Mouse (Mus musculus) kidney, adult 11 months (tissue): ENCODE results near the gene Nt5c2.
"Not testable (repeated sequence)": the region's sequence is repeated elsewhere in the genome, so short reads cannot be mapped to it uniquely, and the experiment has no call there.

ENCODE experiments used
- DNase-seq: peaks from one replicate; pipeline ENCODE4 v3.0.0; 2022

Nt5c2 gene

DNA sequence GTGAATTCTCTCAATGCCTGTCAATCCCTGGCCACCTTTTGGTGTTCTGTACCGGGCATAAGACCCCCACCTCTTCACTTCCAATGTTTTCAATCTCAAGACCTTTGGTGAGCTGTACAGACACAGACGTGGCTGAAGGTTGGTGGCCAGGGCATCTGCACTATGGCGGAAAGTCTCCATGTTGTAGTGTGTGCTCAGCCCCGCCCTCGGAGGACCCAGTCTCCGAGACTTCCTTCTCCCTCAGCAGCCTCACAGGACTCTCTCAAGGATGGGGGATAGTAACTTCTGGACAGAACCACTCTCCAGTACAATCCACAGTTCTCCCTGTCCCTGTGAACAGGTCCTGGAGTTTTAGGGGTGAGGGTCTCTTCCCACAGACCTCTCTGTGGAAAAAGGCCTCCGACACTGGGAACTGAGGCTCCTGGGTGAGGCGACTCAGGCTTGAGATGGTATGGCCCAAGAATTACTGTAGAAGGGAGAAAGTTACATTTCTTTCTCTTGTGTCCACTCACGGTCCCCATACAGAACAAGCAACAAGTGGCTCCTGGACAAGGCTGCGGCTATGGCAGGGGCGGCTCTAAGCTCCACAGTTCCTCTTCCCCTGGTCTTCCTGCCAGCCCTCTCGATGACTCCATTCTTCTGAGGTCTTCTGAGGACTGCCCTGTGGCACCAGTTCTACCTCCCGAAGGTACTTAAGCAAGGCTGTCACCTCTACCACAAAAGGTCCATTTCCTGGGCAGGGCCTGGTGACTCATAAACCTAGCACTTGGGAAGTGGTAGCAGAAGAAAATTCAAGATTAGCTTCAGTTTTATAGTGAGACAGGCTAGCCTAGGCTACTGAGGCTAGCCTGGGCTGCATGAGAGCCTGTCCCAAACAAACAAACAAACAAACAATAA lies 30.0 kb downstream of the Nt5c2 start:
- no peak for DNase-seq

DNA sequence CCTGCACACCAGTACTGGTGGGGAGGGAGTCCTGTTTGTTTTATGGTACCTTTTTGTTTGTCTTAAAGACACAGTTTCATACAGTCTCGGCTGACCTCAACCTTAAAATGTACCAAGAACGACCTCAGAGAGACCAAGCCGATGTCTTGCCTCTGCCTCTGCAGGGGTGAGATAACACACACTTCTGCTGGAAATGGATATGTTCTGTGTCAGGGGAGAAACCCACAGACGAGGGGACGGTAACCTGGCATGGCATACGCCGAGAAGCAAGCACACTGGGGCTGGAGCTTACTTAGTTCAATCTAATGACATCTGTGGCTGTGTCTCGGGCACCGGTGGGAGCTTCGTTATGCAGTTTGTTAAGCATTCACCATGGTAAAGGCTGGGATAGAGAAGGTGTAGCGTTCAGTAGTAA lies 31.0 kb downstream of the Nt5c2 start:
- DNase-seq, result no peak

DNA sequence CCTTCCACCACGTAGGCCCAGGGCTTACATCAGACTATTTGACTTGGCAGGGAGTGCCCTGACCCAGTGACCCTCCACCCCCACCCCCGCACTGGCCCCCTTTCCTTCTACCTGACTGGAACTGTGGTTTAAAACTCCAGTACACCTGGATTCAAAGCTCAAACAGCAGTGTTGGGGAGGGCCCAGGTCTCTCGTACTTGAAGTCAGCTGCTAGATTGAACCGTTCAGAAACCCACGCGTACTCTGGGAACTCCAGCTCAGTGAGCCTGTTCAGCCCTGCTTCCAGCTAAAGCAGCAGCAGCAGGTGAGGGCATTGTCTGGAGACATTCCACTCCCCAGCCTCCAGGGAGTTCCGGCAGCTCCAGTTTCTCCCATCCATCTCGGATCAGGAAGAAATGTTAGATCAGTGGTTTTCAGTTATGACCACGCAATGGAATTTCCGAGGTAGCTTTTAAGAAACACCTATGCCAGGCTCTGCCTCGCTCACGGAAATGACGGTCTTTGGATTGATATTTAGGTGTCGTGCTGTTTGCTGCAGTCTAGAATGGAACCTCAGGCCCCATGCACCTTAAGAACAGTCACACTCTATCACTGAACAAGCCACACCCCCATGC lies 31.5 kb downstream of the Nt5c2 start:
- DNase-seq, result no peak

DNA sequence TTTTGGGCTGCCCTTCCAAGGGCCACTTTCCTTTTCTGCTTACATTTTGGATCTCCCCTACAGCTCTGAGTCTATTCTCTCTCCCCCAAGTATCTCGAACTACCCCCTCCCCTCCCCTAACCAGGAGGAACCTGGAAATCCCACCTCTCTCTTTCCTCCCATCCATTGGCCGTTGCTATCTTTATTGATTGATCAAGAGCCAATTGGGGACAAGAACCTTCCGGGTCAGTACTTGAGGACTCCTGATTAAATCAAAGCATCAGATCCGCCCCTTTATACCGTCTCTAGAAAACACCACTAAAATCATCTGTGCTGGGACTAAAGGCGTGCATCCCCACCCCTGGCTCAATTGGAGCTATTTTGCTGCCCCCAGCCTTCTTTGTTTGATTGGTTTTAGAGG lies 33.5 kb downstream of the Nt5c2 start:
- no peak for DNase-seq

DNA sequence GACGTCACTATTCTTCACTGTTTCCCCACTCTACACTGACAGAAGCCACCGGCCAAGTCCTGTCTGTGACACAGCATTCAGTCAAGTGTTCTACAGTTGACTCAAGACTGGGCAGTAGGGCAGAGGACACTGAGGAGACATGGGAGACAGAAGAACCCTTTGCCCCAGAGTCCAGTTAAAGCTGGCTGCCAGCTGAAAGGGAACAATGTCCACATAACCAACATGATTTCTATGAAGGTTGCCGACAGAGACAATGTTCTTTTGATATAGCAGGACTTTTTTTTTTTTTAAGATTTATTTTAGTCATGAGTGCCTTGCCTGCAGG lies 35.2 kb downstream of the Nt5c2 start:
- peak; percentile 69 for DNase-seq

DNA sequence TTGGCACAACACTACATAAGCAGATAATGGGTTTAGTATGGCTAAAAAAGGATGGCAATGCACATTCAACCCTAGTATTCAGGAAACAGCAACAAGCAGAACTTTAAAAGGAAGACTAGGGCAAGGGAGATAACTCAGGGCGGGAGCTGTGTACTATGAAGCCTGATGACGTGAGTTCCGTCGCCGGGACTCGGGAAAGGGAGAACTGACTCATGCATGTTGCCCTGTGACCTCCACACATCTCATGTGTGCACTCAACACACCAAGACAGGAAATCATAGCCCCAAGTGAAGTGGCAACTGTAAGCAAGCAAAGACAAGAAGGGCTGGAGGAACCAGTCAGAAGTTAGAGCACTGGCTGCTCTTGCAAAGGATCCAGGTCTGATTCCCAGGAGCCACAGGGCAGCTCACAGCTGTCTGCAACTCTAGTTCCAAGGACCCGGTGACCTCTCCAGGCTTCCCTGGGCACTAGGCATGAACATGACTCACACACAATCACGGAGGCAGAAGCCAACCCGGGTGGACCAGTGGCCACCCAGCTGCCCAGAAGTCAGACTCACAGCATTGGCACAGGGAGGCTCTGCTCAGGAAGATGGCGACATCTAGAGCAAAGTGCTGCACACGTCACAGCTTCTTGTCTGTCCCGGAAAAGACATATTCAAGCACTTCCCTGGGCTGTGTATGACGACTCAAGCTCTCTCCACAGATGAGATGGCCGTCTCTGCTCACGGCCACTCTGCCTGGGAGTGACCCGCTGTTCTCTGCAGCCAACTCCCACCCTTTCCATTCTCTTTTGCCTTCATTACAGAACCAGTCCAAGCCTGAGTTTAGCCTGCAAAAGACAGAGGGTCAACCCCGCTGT lies 35.8 kb downstream of the Nt5c2 start:
- DNase-seq, result peak; percentile 55

DNA sequence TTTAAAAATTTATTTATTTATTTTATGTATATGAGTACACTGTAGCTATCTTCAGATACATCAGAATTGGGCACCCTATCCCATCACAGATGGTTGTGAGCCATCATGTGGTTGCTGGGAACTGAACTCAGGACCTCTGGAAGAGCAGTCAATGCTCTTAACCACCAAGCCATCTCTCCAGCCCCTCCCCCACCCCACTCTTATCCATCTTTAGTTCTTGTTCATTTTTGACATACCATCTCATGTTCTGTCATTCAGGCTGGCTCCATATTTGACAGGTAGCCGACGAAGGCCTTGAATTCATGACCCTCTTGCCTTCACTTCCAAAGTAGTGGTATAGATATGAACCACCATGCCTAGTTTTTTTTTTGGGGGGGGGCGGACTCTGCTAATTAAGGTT lies 36.9 kb downstream of the Nt5c2 start:
- DNase-seq, result not testable (repeated sequence)

DNA sequence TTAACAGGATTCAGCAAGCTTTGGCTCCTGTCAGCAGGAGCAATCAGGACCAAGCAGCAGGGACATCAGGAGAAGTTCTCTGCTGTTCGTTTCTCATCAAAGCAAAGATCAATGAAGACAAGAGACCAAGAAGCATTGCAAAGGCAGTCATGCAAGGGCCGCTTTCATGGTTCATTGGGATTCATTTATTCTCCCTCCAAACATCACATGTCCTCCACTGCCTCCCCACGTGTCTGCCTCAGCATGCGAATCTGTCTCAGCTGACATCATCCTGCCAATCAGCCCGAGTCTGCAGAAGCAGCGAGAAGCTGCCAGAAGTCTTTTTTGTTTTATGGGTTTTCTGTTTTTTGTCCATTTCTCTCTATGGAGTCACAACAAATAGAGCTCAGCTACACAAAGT lies 37.5 kb downstream of the Nt5c2 start:
- DNase-seq, result peak; percentile 89

DNA sequence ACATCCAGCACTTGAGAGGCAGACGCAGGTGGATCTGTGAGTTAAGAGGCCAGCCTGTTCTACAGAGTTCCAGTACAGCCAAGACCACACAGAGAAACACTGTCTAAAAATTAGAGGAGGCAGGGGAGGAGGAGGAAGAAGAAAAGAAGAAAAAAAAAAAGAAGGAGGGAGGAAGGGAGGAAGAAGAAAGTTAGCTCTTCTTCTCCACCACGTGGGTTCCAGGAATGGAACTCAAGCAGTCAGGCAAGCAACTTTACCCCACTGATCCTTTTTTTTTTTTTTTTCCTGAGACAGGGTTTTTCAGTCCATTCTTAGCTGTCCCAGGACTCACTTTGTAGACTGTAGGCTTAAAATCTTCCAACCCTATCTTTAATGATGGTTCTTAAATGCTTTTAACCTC lies 38.2 kb downstream of the Nt5c2 start:
- no peak for DNase-seq

DNA sequence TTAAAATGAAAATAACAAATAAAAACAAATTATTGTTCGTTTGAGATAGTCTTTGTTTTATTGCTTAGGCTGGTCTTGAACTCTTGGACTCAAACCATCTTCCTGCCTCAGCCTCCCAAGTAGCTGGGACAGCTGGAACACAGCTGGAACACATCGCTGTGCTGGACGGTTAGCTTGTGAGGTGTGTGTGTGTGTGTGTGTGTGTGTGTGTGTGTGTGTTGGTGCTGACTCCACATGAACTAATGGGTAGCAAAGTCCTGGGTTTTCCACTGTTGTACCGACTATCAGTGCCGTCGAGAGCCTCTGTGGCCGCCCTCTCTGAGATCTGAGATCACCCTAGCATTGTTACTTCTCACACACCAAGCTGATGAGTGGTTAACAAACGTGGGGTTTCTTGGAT lies 39.0 kb downstream of the Nt5c2 start:
- no peak for DNase-seq

DNA sequence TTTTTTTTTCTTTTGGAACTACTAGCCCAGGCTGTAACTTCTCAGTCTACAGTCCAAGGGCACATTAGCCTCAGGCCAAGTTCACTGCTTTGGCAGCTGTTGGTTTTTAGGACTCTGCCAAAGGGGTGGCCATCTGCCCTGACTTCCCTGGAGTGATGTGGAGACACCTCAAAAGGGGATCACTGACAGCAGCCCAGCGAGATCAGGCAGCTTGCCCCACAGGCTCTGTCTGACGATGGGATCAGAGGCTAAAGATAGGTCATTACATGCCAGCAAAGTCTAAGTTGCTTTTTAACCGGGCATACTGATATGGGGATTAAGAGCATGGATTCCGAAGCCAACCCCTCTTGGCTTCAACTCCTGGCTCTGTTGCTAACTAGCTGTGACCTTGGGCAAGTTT lies 39.4 kb downstream of the Nt5c2 start:
- DNase-seq, result peak; percentile 74

DNA sequence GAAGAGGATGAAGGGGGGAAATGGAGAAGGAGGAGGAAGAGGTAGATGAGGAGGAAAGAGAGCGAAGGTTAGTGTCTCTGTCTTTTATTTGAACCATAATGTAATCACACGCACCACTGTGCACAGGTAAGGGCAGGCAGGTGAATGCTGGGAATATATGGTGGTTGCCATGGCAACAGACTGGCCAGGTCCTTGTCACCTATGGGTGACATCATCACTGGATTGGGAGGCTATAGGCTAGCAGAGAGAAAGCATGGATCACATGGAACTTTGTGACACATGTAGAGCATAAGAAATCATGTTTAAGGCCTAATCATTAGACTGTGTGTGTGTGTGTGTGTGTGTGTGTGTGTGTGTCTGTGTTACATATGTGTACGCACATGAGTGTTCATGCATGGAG lies 42.8 kb downstream of the Nt5c2 start:
- DNase-seq, result no peak

DNA sequence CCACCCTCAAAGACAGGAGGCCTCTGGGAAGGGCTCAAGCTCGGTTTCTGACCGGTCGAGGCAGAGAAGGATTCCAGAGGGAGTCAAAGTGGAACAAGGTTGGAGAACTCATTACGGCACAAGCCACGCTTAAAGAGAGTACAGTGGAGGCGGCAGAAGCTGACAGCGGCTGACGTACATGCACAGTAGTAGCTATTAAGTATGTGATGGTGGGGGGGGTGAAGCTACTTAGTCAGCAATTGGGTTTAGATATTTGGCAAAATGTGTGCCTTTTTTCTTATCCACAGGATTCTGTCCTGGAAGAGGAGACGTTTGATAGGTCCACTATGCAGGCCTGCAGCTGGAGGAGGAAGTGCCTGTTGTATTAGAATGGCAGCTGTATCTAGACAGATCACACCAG lies 43.2 kb downstream of the Nt5c2 start:
- no peak for DNase-seq

DNA sequence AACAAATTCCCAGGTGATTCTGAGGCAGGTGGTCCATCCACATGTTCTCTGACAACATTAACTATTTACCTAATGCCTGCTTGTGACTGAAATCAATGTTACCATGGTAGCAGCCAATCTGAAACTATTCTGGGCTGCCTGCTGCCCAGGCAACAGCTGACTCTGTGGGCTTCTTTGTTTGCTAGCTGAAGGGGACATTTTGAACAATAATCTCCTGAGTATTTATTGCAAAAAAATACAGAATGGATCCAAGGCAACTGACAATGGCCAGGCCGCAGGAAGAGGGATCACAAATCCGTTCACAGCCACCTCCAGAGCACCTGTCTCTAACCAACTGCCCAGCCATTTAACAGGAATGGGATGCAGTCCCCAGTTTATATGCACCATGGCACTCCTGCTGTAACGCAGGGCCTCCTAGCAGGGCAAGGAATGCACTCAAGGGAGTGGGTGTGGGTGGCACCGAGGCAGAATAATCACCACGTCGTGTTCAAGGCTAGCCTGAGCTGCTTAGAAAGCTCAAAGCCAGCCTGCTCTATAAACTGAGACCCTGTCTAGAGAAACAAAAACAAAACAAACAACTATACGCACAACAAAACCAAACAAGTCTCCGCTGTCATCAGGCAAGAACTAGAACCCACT lies 43.8 kb downstream of the Nt5c2 start:
- DNase-seq, result no peak

DNA sequence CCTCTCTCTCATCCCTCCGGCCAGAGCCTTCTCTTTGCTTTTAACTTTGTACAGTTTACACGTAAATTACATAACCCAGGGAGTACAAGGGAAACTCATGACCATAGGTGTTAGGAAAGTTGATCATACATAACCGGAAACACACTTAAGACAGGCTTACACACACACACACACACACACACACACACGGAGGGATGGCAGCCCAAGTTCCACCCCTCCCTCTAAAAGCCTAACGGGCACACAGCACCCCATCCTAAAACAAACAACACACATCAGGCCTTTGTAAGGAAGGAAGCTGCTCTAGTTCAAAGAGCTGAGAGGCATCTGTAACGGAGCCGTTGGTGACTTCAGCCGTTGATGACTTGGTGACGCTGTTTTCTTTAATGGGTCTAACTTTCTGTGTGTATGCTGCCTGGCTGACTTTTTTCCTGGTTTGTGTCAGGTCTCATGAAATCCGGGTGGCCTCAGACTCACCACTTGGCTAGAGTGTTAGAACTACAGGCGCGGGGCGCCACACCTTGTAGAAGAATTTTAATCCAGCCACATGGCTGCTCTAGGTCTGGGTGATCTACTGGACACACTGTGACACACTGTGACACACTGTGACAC lies 44.7 kb downstream of the Nt5c2 start:
- no peak for DNase-seq

DNA sequence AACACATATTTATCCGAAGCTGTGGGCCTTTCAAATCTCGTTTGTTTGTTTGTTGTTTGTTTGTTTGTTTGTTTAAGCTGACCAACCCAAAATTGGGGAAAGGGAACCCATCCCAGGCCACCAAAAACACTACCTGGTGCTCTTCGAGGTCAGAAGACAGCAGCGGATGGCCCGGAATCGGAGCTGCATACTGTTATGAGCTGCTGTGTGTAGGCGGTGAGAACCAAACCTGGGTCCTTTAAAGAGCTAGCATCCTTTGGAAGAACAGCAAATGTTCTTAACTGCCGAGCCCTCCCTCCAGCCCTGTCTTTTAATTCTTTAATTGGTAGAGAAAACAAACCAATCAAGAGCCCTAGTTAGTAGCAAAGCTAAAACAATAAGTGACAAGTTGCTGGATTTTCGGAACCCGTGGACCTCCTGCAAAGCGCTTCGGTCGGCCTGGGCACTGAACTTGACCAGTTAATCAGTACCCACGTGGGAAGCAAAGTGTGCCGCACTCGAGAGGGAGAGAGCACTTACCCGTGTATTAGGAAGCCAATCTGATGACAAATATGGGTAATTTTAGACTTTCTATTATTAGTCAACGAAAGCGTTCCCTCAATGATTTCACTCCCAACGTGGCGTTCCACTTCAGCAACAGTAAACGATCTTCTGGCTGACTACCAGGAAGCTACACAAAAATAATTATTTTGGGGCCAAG lies 45.5 kb downstream of the Nt5c2 start:
- peak; percentile 88 for DNase-seq

DNA sequence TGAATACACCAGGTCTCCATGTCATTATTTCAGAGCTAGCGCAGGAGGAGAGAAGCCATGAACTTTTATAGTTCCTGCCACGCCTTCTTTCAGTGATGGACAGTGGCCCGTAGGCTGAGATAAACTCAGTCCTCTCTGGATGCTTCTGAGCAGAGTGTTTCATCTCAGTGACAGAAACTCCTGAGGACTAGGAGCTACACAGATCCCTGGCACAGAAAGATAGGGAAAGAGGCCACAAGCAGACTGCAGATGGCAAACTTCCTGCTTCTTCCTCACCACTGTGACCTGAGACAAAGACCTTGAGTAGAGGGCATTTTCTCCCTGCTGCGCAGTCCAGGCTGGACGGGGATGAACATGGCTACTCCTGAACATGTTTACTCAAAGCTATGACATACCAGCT lies 46.1 kb downstream of the Nt5c2 start:
- no peak for DNase-seq

DNA sequence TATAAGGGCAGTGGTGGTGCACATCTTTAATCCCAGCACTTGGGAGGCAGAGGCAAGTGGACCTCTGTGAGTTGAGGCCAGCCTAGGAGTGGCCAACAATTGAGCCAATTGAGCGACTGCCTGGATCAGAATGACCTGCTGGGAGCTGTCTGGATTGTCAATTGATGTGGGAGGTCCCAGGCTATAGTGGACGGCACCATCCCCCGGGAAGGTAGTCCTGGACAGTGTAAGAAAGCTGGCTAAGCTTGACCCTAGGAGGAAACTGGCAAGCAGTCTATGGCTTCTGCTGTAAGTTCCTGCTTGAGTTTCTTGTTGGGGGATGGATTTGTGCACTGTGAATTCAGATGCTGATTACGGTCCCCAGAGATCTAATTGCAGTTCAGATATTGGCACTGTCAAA lies 47.1 kb downstream of the Nt5c2 start:
- DNase-seq, result no peak

DNA sequence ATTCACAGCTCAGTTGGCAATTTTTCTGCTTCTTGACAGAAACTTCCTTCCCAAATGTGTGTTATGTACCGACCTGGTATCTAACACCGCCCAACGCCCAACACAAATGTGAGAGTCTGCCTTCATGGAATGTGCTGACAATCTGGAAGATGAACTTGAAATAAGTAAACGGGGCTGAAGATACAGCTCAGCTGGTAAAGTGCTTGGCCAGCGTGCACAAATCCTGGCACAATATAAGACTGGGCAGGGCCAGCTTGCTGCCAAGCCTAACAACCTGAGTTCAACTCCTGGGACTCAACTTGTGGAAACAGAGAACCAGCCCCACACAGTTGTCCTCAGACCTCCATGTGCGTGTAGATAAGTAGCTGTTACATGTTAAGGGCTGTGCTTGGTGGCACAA lies 48.6 kb downstream of the Nt5c2 start:
- DNase-seq, result peak; percentile 57

DNA sequence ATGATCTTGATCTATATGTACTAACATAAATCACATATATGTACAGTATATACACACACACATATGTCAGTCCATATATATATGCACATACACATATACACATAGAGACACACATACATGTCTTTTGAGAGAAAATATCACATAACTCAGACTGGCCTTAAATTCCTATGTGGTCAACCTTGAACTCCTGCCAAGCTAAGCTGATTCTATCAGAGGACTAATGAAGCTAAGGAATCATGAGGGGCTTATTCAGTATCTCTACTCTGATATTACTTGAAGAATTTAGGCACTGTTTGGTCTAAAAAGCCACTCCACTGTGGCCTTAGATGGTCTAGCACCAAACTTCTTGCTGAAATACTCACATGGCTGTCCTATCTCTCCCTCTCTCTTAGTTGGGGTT lies 49.5 kb downstream of the Nt5c2 start:
- no peak for DNase-seq

DNA sequence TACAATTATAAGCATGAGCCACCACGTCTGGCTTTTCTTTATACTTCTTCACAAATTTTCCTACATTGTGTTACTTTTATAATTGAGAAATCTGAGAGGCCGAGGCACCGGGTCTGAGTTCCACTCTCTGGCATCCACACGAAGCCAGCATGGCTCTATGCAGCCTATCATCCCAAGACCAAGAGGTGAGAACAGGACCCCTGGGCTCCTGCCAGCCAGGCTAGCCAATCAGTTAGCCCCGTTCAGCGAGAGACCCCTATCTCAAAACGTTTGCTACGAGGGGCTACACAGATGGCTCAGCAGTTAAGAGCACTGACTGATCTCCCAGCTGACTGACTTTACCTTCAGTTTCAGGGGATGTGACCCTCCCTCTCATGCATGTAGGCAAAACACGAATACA lies 50.6 kb downstream of the Nt5c2 start:
- DNase-seq, result no peak

DNA sequence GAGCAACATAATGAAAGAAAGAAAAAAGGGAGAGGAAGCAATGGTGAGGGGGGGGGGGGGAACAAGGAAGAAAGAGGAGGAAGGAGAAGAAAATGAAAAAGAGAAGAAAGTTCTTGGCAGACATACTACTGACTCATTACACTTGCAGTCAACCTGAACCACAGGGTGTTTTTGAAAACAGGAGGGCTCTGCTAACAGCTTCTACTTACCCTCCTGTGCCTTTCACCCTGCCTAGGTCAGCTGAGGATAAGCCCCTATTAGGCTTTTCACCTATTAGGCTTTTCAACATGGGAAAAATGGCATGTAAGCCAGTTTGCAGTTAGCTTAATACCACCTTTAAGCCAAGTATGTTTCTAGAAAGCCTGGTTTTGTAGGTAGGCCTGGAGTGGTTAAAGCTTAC lies 51.5 kb downstream of the Nt5c2 start:
- DNase-seq, result no peak
